8 mouse cellular contexts compared by ENCODE assay signal in the genomic region with DNA sequence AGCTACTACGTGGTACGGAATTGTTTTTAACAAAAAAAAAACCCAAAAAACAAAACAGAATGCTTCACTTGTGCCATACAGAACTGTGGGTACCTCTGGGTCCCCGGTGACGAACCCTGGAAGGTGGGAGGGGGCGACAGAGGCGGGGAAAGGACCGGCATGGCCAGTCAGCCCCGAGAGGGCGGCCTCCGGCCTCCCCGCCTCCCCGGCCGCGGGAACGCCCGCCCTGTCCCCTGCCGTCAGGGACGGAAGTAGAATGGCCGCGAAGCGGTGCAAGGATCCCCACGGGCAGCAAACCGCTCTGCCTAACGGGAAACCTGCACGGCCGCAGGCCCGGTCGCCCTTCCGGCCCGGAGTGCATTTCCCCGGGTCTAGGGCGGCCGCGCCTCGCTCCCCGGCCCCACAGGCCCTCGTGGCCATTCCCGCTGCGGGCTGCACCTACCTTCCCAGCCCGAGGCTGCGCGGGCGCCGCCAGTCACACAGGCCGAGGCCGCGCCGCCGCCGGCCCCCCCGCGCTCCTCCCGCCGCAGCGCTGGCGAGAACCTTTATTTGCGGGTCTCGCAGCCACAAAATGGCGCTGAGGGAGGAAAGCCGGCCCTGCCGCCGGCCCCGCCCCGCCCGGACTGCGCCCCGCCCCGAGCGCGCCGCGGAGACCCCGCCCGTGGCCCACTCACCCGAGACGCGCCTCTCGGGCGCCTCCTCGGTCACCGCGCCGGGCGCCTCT. TPM values are rescaled to one million over a fixed set of nuclear protein-coding genes. Genes with fewer than 3 reads are reported as not detected.
DNase-seq lines count a peak whose midpoint lies in the region; ATAC-seq and TF ChIP-seq lines count a peak whose summit lies in the region.

No protein-coding gene starts in this region.

- TF ChIP-seq CTCF in cortical plate, adult 2 months (IDR thresholded peaks at IDR 0.05; ENCODE audit: extremely low read depth, insufficient read depth, low read length): no peak

- no peaks in the 10 kb centered on the region for H3K27me3 ChIP-seq in megakaryocyte, embryonic 14.5 days (replicated peaks)

- no peaks in the 10 kb centered on the region for H3K9me3 ChIP-seq in megakaryocyte, embryonic 14.5 days

- peak; percentile 53 for ATAC-seq in activated CD4-positive, CD25-positive, alpha-beta regulatory T cell, adult 4 months

- peak; percentile 83 to 87 for DNase-seq in gastrocnemius, adult 8-10 months (ENCODE audit: low spot score in 2 of 2)
- DNase-seq in induced T-regulatory cell, adult 2 months (ENCODE audit: low read depth): peak; percentile 88
- DNase-seq in left cerebral cortex, adult 9 months (ENCODE audit: low spot score in 2 of 2): peak; percentile 66 to 76
- peak; percentile 77 to 81 for DNase-seq in right cerebral cortex, adult 2 months (ENCODE audit: low spot score in 2 of 2)
- peak; percentile 36 for DNase-seq in urinary bladder, postnatal 10 days (ENCODE audit: low spot score)

- H3K27ac ChIP-seq in cortical plate, adult 2 months (ENCODE audit: insufficient read depth, low read length): peak overlapping the region; percentile 100

- no peak for TF ChIP-seq POLR2A in cortical plate, adult 2 months (IDR thresholded peaks at IDR 0.05; ENCODE audit: extremely low read depth, insufficient read depth, low read length)

- H3K4me1 ChIP-seq in cortical plate, adult 2 months (ENCODE audit: control insufficient read depth, insufficient read depth, low read length): no peaks in the 10 kb centered on the region
- H3K4me1 ChIP-seq in megakaryocyte, embryonic 14.5 days: peaks cover 21% of the 10 kb centered on the region

- H3K36me3 ChIP-seq in megakaryocyte, embryonic 14.5 days (replicated peaks; ENCODE audit: low read length): peaks cover 16% of the 10 kb centered on the region

- H3K4me3 ChIP-seq in cortical plate, adult 2 months (ENCODE audit: insufficient read depth, low read length): peak overlapping the region; percentile 73
- H3K4me3 ChIP-seq in megakaryocyte, embryonic 14.5 days (replicated peaks): peak overlapping the region; percentile 95

RNA-seq across cellular contexts. Expression of a gene that starts 2.2 kb away (rescaled TPM):
- 100 to 1,000 TPM; 110 to 181 TPM for polyA plus RNA-seq in activated CD4-positive, CD25-positive, alpha-beta regulatory T cell, adult 4 months (2017; shearing (Covaris generic))
- 50.9 and 51.3 TPM in 2 replicates for polyA plus RNA-seq in cortical plate, adult 2 months (2012; rRNA removed)
- total RNA-seq in gastrocnemius, adult 8-10 months (2022): 10 to 100 TPM; 22.5 to 28.0 (median 26.2) TPM
- 5.3 and 15.9 TPM in 2 replicates for polyA plus RNA-seq in megakaryocyte, embryonic 14.5 days (2012; ENCODE audit: insufficient read depth, low replicate concordance)

RNA-seq across cellular contexts. Expression of a gene that starts 14.8 kb away (rescaled TPM):
- 10 to 100 TPM; 62.4 to 64.0 TPM for polyA plus RNA-seq in activated CD4-positive, CD25-positive, alpha-beta regulatory T cell, adult 4 months (2017; shearing (Covaris generic))
- 222 and 230 TPM in 2 replicates for polyA plus RNA-seq in cortical plate, adult 2 months (2012; rRNA removed)
- 100 to 1,000 TPM; 386 to 415 (median 402) TPM for total RNA-seq in gastrocnemius, adult 8-10 months (2022)
- polyA plus RNA-seq in megakaryocyte, embryonic 14.5 days (2012; ENCODE audit: insufficient read depth, low replicate concordance): 237 and 328 TPM in 2 replicates

RNA-seq across cellular contexts. Expression of a gene that starts 31.2 kb away (rescaled TPM):
- 10 to 100 TPM; 38.5 to 40.3 TPM for polyA plus RNA-seq in activated CD4-positive, CD25-positive, alpha-beta regulatory T cell, adult 4 months (2017; shearing (Covaris generic))
- 42.3 and 47.4 TPM in 2 replicates for polyA plus RNA-seq in cortical plate, adult 2 months (2012; rRNA removed)
- total RNA-seq in gastrocnemius, adult 8-10 months (2022): 1 to 10 TPM; 3.9 to 4.8 (median 4.3) TPM
- 6.8 and 29.7 TPM in 2 replicates for polyA plus RNA-seq in megakaryocyte, embryonic 14.5 days (2012; ENCODE audit: insufficient read depth, low replicate concordance)

RNA-seq across cellular contexts. Expression of a gene that starts 51.4 kb away (rescaled TPM):
- under 1 TPM in 1 of 2 experiments, not detected in 1; 0.93 TPM for polyA plus RNA-seq in activated CD4-positive, CD25-positive, alpha-beta regulatory T cell, adult 4 months (2017; shearing (Covaris generic))
- 6.6 and 8.0 TPM in 2 replicates for polyA plus RNA-seq in cortical plate, adult 2 months (2012; rRNA removed)
- not detected for total RNA-seq in gastrocnemius, adult 8-10 months (2022)
- not detected in 2 replicates for polyA plus RNA-seq in megakaryocyte, embryonic 14.5 days (2012; ENCODE audit: insufficient read depth, low replicate concordance)

Comparison
In these comparisons a context has a peak if more than half of its experiments do, and no peak if none do; other contexts are left out.
1. Peak in every context shown above with its lines: DNase-seq, ATAC-seq, H3K4me3 ChIP-seq and H3K27ac ChIP-seq.
2. DNase-seq: peak in every context shown above with its lines; median percentile 88 in induced T-regulatory cell, adult 2 months; 85 in gastrocnemius, adult 8-10 months; 79 in right cerebral cortex, adult 2 months; 71 in left cerebral cortex, adult 9 months; 36 in urinary bladder, postnatal 10 days.